Mouse (Mus musculus) liver, embryonic 12.5 days (tissue): ENCODE measurements around the gene Skp2. TPM values are rescaled to one million over a fixed set of nuclear protein-coding genes. Genes with fewer than 3 reads are reported as not detected.
A peak's percentile ranks its signal among the peaks of the same experiment; 100 is the strongest.

ENCODE experiments used
- ATAC-seq: fragments of 200-750 bp; cut with Nextera tagmentation; 2 replicates; pipeline ENCODE4 v1.8.0; 2017; ENCODE audit warnings: moderate number of reproducible peaks, mild to moderate bottlenecking, moderate library complexity
- H3K27ac ChIP-seq: fragments of 300-500 bp; sonication (generic); 2 replicates; pipeline ENCODE4 v1.5.1; 2016; ENCODE audit warnings: mild to moderate bottlenecking
- H3K27me3 ChIP-seq: fragments of 300-500 bp; sonication (generic); replicated peaks from 2 replicates; pipeline ENCODE4 v1.6.1; 2016; ENCODE audit warnings: mild to moderate bottlenecking, moderate library complexity
- H3K36me3 ChIP-seq: fragments of 300-500 bp; sonication (generic); 2 replicates; pipeline ENCODE4 v1.6.1; 2016; ENCODE audit warnings: mild to moderate bottlenecking, moderate library complexity
- H3K4me1 ChIP-seq: fragments of 300-500 bp; sonication (generic); 2 replicates; pipeline ENCODE4 v1.6.1; 2016
- H3K4me2 ChIP-seq: fragments of 300-500 bp; sonication (generic); 2 replicates; pipeline ENCODE4 v1.6.1; 2016; ENCODE audit warnings: mild to moderate bottlenecking, moderate library complexity
- H3K4me3 ChIP-seq: fragments of 300-500 bp; sonication (generic); 2 replicates; pipeline ENCODE4 v1.5.1; 2016; ENCODE audit warnings: mild to moderate bottlenecking, moderate library complexity
- H3K9ac ChIP-seq: fragments of 300-500 bp; sonication (generic); 2 replicates; pipeline ENCODE4 v1.6.1; 2016; ENCODE audit warnings: mild to moderate bottlenecking, moderate library complexity
- H3K9me3 ChIP-seq: fragments of 300-500 bp; sonication (generic); replicated peaks from 2 replicates; pipeline ENCODE4 v1.6.1; 2016; ENCODE audit warnings: mild to moderate bottlenecking, moderate library complexity
- WGBS: fragments of 180-500 bp; shearing (Covaris S2); methylation state at CpG from one replicate; pipeline ENCODE4 v1.1.7; 2016; ENCODE audit not compliant: insufficient replicate concordance; 5-methylcytosine and 5-hydroxymethylcytosine counted together
- polyA plus RNA-seq: library from polyadenylated mRNA; unstranded; fragments of >200 nt; fragmentation: Nextera tagmentation; extraction: Ambion mirVana; gene quantifications from 2 replicates; pipeline ENCODE4 v1.2.1, GENCODE M21; 2016

Gene Skp2
- polyA plus RNA-seq, 1 experiment from 2014 or later: 43.0 TPM

GRCm38 (mm10) chr15:9111648-9112047, 43.6 kb downstream of the Skp2 start:
- ATAC-seq: no peak
- no peaks in the 10 kb centered on the region for H3K9me3 ChIP-seq
- H3K36me3 ChIP-seq: peaks cover 91% of the 10 kb centered on the region
- H3K9ac ChIP-seq: no peak overlapping the region
- no peak overlapping the region for H3K4me2 ChIP-seq
- no peaks in the 10 kb centered on the region for H3K27me3 ChIP-seq
- no peak overlapping the region for H3K4me3 ChIP-seq
- H3K4me1 ChIP-seq: 0 out of 2 replicates have a peak, but pooled peaks cover 7% of the 10 kb centered on the region
- peak overlapping the region; percentile 1; the same call in 1 of the 2 replicates for H3K27ac ChIP-seq
- WGBS: 83% methylated on average over 3 of the region's 3 CpGs

- Histone ChIP-seq H3K36me3 (peaks cover 92% of the 10 kb centered on the region), H3K27me3 (no peaks in the 10 kb centered on the region), H3K4me3 (no peak overlapping the region), H3K9me3 (no peaks in the 10 kb centered on the region), H3K9ac (no peak overlapping the region), H3K4me1 (0 out of 2 replicates have a peak, but pooled peaks cover 7% of the 10 kb centered on the region), H3K4me2 (no peak overlapping the region), H3K27ac (0 out of 2 replicates have a peak overlapping the region, but pooled peaks have one; percentile 1)
- 82% methylated on average over 6 of the region's 6 CpGs for WGBS
- no peak for ATAC-seq
These were observed 44.5 kb downstream of the Skp2 start for GRCm38 (mm10) chr15:9110526-9111347.

- H3K4me3 ChIP-seq: no peak overlapping the region
- no peak for ATAC-seq
- no peaks in the 10 kb centered on the region for H3K27me3 ChIP-seq
- 87% methylated on average over 13 of the region's 13 CpGs for WGBS
- no peaks in the 10 kb centered on the region for H3K4me1 ChIP-seq
- no peak overlapping the region for H3K27ac ChIP-seq
- H3K9me3 ChIP-seq: no peaks in the 10 kb centered on the region
- peaks cover 92% of the 10 kb centered on the region for H3K36me3 ChIP-seq
- no peak overlapping the region for H3K9ac ChIP-seq
- no peak overlapping the region for H3K4me2 ChIP-seq
These were observed 48.7 kb downstream of the Skp2 start for GRCm38 (mm10) chr15:9106303-9107074.

GRCm38 (mm10) chr15:9100446-9101077, 54.7 kb downstream of the Skp2 start:
- H3K36me3 ChIP-seq: peaks cover 98% of the 10 kb centered on the region
- WGBS: 89% methylated on average over 10 of the region's 10 CpGs

GRCm38 (mm10) chr15:9096865-9097264, 58.4 kb downstream of the Skp2 start:
- no peak for ATAC-seq
- WGBS: 90% methylated on average over 4 of the region's 4 CpGs
- Histone ChIP-seq H3K4me2 (no peak overlapping the region), H3K4me3 (no peak overlapping the region), H3K9me3 (no peaks in the 10 kb centered on the region), H3K4me1 (peaks cover 31% of the 10 kb centered on the region), H3K36me3 (peaks cover 96% of the 10 kb centered on the region), H3K27me3 (no peaks in the 10 kb centered on the region), H3K27ac (no peak overlapping the region), H3K9ac (no peak overlapping the region)

More at GRCm38 (mm10) chr15:9100446-9101077, 54.7 kb downstream of the Skp2 start:
- Histone ChIP-seq H3K4me2 (no peak overlapping the region), H3K27ac (no peak overlapping the region), H3K4me3 (no peak overlapping the region), H3K4me1 (0 out of 2 replicates have a peak, but pooled peaks cover under 1% of the 10 kb centered on the region), H3K27me3 (no peaks in the 10 kb centered on the region), H3K9ac (no peak overlapping the region), H3K9me3 (no peaks in the 10 kb centered on the region)
- ATAC-seq: no peak

- ATAC-seq: peak; percentile 90
- H3K4me2 ChIP-seq: peak overlapping the region; percentile 54
- H3K4me3 ChIP-seq: peak overlapping the region; percentile 15
- H3K36me3 ChIP-seq: peaks cover 95% of the 10 kb centered on the region
- peak overlapping the region; percentile 45 for H3K9ac ChIP-seq
- no peaks in the 10 kb centered on the region for H3K27me3 ChIP-seq
- WGBS: 17% methylated on average over 13 of the region's 13 CpGs
- peak overlapping the region; percentile 85 for H3K27ac ChIP-seq
- no peaks in the 10 kb centered on the region for H3K9me3 ChIP-seq
- peaks cover 53% of the 10 kb centered on the region for H3K4me1 ChIP-seq
These were observed 60.9 kb downstream of the Skp2 start for GRCm38 (mm10) chr15:9094366-9094750.

GRCm38 (mm10) chr15:9093598-9094365, 61.4 kb downstream of the Skp2 start:
- ATAC-seq: peak; percentile 52
- peak overlapping the region; percentile 54 for H3K4me2 ChIP-seq
- 56% methylated on average over 11 of the region's 11 CpGs for WGBS
- peak overlapping the region; percentile 85 for H3K27ac ChIP-seq
- H3K27me3 ChIP-seq: no peaks in the 10 kb centered on the region
- H3K9ac ChIP-seq: peak overlapping the region; percentile 45; the same call in 1 of the 2 replicates
- peaks cover 95% of the 10 kb centered on the region for H3K36me3 ChIP-seq
- H3K4me3 ChIP-seq: peak overlapping the region; percentile 15
- H3K4me1 ChIP-seq: peaks cover 58% of the 10 kb centered on the region
- H3K9me3 ChIP-seq: no peaks in the 10 kb centered on the region

GRCm38 (mm10) chr15:9090662-9091061, 64.6 kb downstream of the Skp2 start:
- no peak overlapping the region for H3K9ac ChIP-seq
- H3K27me3 ChIP-seq: no peaks in the 10 kb centered on the region
- 66% methylated on average over 5 of the region's 5 CpGs for WGBS
- H3K4me2 ChIP-seq: no peak overlapping the region
- H3K36me3 ChIP-seq: peaks cover 96% of the 10 kb centered on the region
- 0 out of 2 replicates have a peak overlapping the region, but pooled peaks have one; percentile 62 for H3K27ac ChIP-seq
- ATAC-seq: no peak
- H3K4me3 ChIP-seq: no peak overlapping the region
- peaks cover 89% of the 10 kb centered on the region for H3K4me1 ChIP-seq
- no peaks in the 10 kb centered on the region for H3K9me3 ChIP-seq

- peaks cover 98% of the 10 kb centered on the region for H3K36me3 ChIP-seq
These were observed 66.0 kb downstream of the Skp2 start for GRCm38 (mm10) chr15:9089136-9089720.

GRCm38 (mm10) chr15:9088683-9089072, 66.5 kb downstream of the Skp2 start:
- no peaks in the 10 kb centered on the region for H3K9me3 ChIP-seq
- WGBS: 85% methylated on average over 8 of the region's 8 CpGs
- no peak overlapping the region for H3K4me3 ChIP-seq
- H3K4me1 ChIP-seq: peaks cover 85% of the 10 kb centered on the region
- H3K27me3 ChIP-seq: no peaks in the 10 kb centered on the region
- ATAC-seq: no peak
- no peak overlapping the region for H3K9ac ChIP-seq
- H3K27ac ChIP-seq: peak overlapping the region; percentile 45
- H3K4me2 ChIP-seq: no peak overlapping the region
- peaks cover 98% of the 10 kb centered on the region for H3K36me3 ChIP-seq

More at GRCm38 (mm10) chr15:9089136-9089720, 66.0 kb downstream of the Skp2 start:
- ATAC-seq: no peak
- Histone ChIP-seq H3K9me3 (no peaks in the 10 kb centered on the region), H3K27ac (peak overlapping the region; percentile 46; the same call in 1 of the 2 replicates), H3K4me1 (peaks cover 87% of the 10 kb centered on the region), H3K27me3 (no peaks in the 10 kb centered on the region), H3K9ac (no peak overlapping the region), H3K4me2 (no peak overlapping the region), H3K4me3 (no peak overlapping the region)
- 73% methylated on average over 2 of the region's 2 CpGs for WGBS
